Mouse (Mus musculus): ENCODE measurements around the gene Plekhg6.

Plekhg6 gene

DNA sequence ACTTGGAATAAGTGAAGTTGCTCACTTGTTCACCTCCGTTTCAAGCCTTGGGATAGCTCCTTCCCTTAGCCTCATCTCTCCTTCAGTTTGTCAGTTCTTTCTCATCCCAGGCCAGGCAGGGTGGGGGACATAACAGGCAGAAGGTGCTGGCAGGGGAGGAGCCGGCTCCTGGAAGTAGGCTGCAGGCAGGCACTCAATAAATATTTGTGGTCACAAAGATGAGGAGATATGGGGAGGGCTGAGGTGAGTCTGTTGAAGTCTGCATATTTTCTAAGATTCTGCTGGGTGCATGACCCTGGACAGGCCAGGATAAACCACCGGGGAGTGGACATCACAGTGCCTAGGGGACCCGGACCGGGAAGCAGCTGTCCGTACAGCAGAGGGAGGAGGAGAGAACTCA, 57.0 kb downstream of the Plekhg6 start:
- no peak for DNase-seq (ENCODE audit: low read depth, low spot score)

- DNase-seq (ENCODE audit: low read depth, low spot score), result no peak
These were observed 57.8 kb downstream of the Plekhg6 start for GRCm38 (mm10) chr6:125322794-125323193.

DNA sequence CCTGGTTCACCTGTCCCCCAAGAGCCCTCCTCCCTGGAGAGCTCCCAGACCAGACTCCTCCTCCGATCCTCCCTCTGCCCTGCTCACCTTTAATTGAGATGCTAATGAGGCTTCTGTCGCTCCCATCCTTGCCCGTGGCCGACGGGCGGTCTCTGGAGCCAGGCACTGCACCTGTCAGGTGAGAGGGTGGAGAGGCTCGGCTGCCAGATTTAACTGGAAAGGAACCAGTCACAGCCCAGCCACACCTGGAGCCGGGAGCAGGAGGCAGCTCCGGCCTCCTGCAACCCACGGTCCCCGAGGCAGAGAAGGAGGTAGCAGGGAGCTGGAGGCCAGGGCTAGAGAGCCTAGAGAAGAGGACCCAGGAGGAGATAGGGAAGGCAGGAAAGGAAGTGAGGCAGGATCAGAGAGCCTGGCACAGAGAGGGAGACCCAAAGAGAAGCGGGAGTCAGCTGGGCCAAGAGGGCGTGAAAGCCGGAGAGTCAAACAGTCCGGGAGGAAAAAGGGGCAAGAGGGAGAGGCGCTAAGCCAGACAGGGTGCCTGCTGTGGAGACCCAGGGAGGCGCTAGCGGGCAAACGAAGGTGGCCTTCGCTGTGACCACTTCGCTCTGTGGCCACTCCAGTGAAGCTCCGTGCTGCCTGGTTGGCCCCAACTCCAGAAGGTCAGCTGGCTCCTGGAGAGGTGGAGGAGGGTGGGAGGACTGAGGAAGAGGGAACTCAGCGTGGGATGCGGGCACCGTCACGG, 59.3 kb downstream of the Plekhg6 start:
- DNase-seq (ENCODE audit: low read depth, low spot score), result no peak

DNA sequence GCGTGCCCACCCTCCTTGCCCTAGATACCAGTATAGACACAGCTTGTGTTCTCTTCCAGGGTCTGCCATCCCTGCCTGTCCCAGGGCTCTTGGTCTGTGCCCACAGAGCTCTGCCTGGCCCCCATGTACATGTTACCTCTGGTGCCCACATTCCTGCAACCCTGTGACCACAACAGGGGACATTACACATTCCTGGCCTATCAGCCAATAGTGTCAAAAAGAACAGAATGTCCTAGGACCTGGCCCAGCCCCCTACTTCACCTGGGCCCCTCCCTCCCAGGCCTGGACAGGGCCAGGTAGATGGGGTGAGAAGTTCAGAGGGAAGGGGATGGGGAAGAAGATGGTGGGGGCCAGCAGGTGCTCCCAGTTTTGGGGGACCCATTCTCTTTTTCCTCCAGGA, 60.3 kb downstream of the Plekhg6 start, which contains the start of gene Scnn1a:
Gene Scnn1a (plus strand): TSS at position 337 of the 400 bp plus-strand sequence.
- no peak for DNase-seq (ENCODE audit: low read depth, low spot score)

- DNase-seq (ENCODE audit: low read depth, low spot score), result no peak
These were observed 60.7 kb downstream of the Plekhg6 start for GRCm38 (mm10) chr6:125319919-125320296.

DNA sequence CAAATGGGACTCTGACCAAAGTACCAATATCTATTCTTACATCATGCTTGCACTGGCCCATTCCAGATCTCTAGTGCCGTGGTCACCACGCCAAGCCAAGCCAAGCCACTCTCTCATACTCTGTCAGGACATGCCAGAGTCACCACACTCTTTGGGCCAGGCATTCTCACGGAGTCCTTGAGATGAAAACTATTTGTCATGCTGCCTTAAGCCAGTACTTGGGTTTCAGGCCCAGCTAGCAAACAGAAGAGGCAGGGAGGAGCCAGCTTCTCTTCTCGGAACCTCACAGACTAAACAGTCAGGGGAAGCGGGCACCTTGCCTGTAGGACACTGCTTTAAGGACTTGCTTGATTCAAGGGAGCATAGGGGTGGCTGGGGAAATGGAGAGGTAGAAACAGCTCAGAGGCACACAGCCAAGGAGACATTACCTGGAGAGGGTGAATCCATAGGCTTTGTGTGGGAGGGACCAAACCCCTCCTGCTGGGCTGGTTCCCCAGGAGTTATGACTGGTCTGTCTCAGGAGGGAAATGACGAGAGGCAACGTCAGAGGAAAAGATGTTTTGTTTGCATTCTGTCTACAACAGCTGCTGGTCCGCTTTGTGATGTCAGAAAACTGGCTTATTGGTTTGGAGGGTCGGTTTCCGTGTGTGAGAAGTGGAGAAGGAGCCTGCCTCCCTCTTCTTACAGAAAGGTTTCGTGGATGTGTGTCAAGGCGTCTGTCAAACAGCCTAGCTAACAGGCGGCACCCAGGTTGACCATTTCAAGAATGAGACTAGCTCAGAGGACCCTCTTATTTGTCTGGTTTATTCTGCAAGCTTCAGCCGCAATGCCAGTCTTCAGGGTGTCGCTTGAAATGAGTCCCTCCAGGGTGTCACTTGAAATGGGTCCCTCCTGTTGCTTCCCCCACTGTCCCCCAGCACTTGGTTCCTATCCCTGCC, 61.3 kb downstream of the Plekhg6 start:
- no peak for DNase-seq (ENCODE audit: low read depth, low spot score)

GRCm38 (mm10) chr6:125317077-125317476, 63.5 kb downstream of the Plekhg6 start:
- no peak for DNase-seq (ENCODE audit: low read depth, low spot score)

DNA sequence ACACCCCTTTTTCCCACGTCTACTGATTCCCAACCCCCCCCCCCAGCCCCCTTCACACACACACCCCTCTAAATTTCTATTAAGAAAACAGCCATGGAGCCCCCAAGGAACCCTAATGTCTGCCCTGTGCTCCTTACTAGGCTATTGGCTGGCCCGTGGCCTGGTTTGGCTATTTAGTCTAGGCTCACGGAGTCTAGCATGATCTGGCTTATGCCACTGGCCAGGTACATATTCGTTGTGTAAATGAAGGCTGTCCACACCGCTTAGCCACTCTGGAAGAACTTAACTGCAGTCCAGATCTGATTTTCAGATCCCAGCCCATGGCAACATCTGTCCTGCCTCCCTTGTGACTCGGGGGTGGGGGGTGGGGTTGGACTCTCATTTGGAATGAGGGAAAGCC, 65.8 kb downstream of the Plekhg6 start:
- DNase-seq (ENCODE audit: low read depth, low spot score), result no peak

DNA sequence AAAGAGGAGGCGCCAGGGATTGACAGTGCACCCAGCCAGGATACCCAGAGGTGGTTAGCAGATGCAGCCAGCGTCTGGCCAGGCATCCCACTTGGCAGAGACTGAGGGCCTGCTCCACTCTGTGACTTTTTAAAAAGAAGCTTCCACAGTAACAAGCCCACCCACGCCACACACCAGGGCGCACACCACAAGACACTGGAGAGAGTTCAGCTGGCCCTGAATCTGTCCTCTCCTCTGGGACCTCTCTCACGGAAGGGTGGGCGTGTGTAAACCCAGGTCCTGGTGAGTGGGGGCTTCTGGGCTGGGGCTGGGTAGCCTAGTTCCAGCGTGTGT, 66.4 kb downstream of the Plekhg6 start:
- no peak for DNase-seq (ENCODE audit: low read depth, low spot score)

DNA sequence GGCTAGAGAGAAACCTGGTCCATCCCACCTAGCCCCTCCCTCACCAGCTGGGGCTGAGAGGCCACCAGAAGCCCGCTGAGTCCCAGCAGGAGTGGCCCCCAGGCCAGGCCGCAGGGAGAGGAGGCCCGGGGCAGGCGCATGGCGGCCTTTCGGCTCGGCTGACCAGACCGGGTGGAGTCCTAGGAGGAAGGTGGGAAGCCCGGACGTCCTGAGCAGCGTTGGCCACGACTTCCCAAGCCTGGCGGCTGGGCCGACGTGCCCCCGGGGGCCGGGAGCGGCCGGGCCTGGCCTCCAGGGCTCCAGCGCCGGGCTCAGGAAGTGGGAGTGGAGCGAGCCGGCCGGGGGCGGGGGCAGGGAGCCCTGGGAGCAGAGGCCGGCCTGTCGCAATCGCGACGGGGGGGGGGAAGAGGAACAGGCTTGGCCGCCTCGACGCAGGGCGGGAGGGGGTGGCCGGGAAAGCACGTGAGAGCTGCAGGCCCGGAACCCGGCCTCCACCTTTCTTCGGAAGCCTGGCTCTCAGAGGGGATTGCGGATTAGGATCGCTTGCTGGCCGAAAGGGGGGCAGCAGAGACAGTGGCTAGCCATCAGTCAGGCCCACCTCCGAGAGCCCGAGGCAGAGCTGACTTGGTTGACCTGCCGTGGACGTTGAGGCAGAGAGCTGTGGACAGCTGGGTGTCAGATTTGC, 66.9 kb downstream of the Plekhg6 start, which contains the start of gene Ltbr:
Gene Ltbr (minus strand): TSS at position 340 of the 685 bp plus-strand sequence.
- DNase-seq (ENCODE audit: low read depth, low spot score), result no peak
